Mouse (Mus musculus) granulocyte monocyte progenitor cell, adult 5-6 weeks (primary cell): ENCODE results near the gene Mtfp1. TPM values are rescaled to one million over a fixed set of nuclear protein-coding genes. Genes with fewer than 3 reads are reported as not detected.
"Not testable (repeated sequence)": the region's sequence is repeated elsewhere in the genome, so short reads cannot be mapped to it uniquely, and the experiment has no call there.

ENCODE experiments used
- ATAC-seq: replicated peaks from 2 replicates; pipeline ENCODE4 v1.8.0; 2016; ENCODE audit warnings: mild to moderate bottlenecking, moderate TSS enrichment, inconsistent platforms; ENCODE audit not compliant: poor library complexity, severe bottlenecking
- total RNA-seq, 2 experiments: library from RNA; stranded (forward) in 1 of 2; stranded (reverse) in 1 of 2; fragments of 200-712, 200-1000 nt in 1 of 2; fragments of >200 nt in 1 of 2; fragmentation: Nextera tagmentation in 1 of 2; gene quantifications; 2 replicates each; pipeline ENCODE4 v1.2.3; 2014 to 2017

The Mtfp1 gene
- total RNA-seq, 2 experiments from 2014 or later, result 8.7 to 9.9 TPM

- peak; percentile 19 for ATAC-seq
Measured at GRCm38 (mm10) chr11:4116458-4117141, 21.4 kb upstream of the Mtfp1 start.

GRCm38 (mm10) chr11:4115407-4115806 lies 20.2 kb upstream of the Mtfp1 start:
- ATAC-seq, result no peak

GRCm38 (mm10) chr11:4114541-4114940 lies 19.3 kb upstream of the Mtfp1 start:
- not testable (repeated sequence) for ATAC-seq

GRCm38 (mm10) chr11:4113970-4114369 lies 18.7 kb upstream of the Mtfp1 start:
- ATAC-seq, result no peak

GRCm38 (mm10) chr11:4113496-4113895 lies 18.3 kb upstream of the Mtfp1 start:
- no peak for ATAC-seq

GRCm38 (mm10) chr11:4112861-4113260 lies 17.6 kb upstream of the Mtfp1 start:
- ATAC-seq, result no peak

GRCm38 (mm10) chr11:4112033-4112432 lies 16.8 kb upstream of the Mtfp1 start:
- ATAC-seq, result no peak

- ATAC-seq, result no peak
Measured at GRCm38 (mm10) chr11:4108691-4109090, 13.4 kb upstream of the Mtfp1 start.

- not testable (repeated sequence) for ATAC-seq
Measured at GRCm38 (mm10) chr11:4107901-4108300, 12.7 kb upstream of the Mtfp1 start.

GRCm38 (mm10) chr11:4105444-4105843 lies 10.2 kb upstream of the Mtfp1 start:
- ATAC-seq, result no peak

- ATAC-seq, result no peak
Measured at GRCm38 (mm10) chr11:4104989-4105388, 9.7 kb upstream of the Mtfp1 start.

- ATAC-seq, result no peak
Measured at GRCm38 (mm10) chr11:4103522-4103921, 8.3 kb upstream of the Mtfp1 start.

- peak; percentile 60; the same call in 1 of the 2 replicates for ATAC-seq
Measured at GRCm38 (mm10) chr11:4101851-4102250, 6.6 kb upstream of the Mtfp1 start.

GRCm38 (mm10) chr11:4099447-4099846 lies 4.2 kb upstream of the Mtfp1 start:
- no peak for ATAC-seq

GRCm38 (mm10) chr11:4098816-4099215 lies 3.6 kb upstream of the Mtfp1 start:
- no peak for ATAC-seq

- ATAC-seq, result no peak
Measured at GRCm38 (mm10) chr11:4098120-4098519, 2.9 kb upstream of the Mtfp1 start.

- ATAC-seq, result no peak
Measured at GRCm38 (mm10) chr11:4097091-4097621, 1.9 kb upstream of the Mtfp1 start.

GRCm38 (mm10) chr11:4096054-4096984 lies 1.1 kb upstream of the Mtfp1 start:
- peak; percentile 90 for ATAC-seq

- ATAC-seq, result peak; percentile 33
Measured at GRCm38 (mm10) chr11:4094378-4095170, 671 bp downstream of the Mtfp1 start.
